Mouse (Mus musculus) embryonic facial prominence, embryonic 15.5 days (tissue): ENCODE results near the gene Agk. TPM values are rescaled to one million over a fixed set of nuclear protein-coding genes. Genes with fewer than 3 reads are reported as not detected.

Source experiments
- ATAC-seq: fragments of 200-750 bp; cut with Nextera tagmentation; 2 replicates; pipeline ENCODE4 v1.8.0; 2017; ENCODE audit warnings: low read depth, moderate TSS enrichment; ENCODE audit not compliant: insufficient number of reproducible peaks, low FRiP score, low TSS enrichment
- H3K27ac ChIP-seq: fragments of 300-500 bp; sonication (generic); replicated peaks from 2 replicates; pipeline ENCODE4 v1.5.1; 2015; ENCODE audit warnings: mild to moderate bottlenecking, inconsistent platforms
- H3K27me3 ChIP-seq: fragments of 300-500 bp; sonication (generic); 2 replicates; pipeline ENCODE4 v1.6.1; 2015; ENCODE audit warnings: inconsistent platforms
- H3K36me3 ChIP-seq: fragments of 300-500 bp; sonication (generic); 2 replicates; pipeline ENCODE4 v1.6.1; 2015; ENCODE audit warnings: mild to moderate bottlenecking, inconsistent platforms
- H3K4me1 ChIP-seq: fragments of 300-500 bp; sonication (generic); 2 replicates; pipeline ENCODE4 v1.6.1; 2015; ENCODE audit warnings: inconsistent platforms
- H3K4me2 ChIP-seq: fragments of 300-500 bp; sonication (generic); replicated peaks from 2 replicates; pipeline ENCODE4 v1.6.1; 2015; ENCODE audit warnings: mild to moderate bottlenecking, inconsistent platforms
- H3K4me3 ChIP-seq: fragments of 300-500 bp; sonication (generic); replicated peaks from 2 replicates; pipeline ENCODE4 v1.5.1; 2015; ENCODE audit warnings: mild to moderate bottlenecking, inconsistent platforms
- H3K9ac ChIP-seq: fragments of 300-500 bp; sonication (generic); 2 replicates; pipeline ENCODE4 v1.6.1; 2015; ENCODE audit warnings: inconsistent platforms
- H3K9me3 ChIP-seq: fragments of 300-500 bp; sonication (generic); replicated peaks from 2 replicates; pipeline ENCODE4 v1.6.1; 2016; ENCODE audit warnings: inconsistent platforms
- WGBS: fragments of 180-500 bp; shearing (Covaris S2); methylation state at CpG from one replicate; pipeline ENCODE4 v1.1.7; 2015; 5-methylcytosine and 5-hydroxymethylcytosine counted together
- polyA plus RNA-seq: library from polyadenylated mRNA; unstranded; fragments of >200 nt; fragmentation: Nextera tagmentation; extraction: Ambion mirVana; gene quantifications from 2 replicates; pipeline ENCODE4 v1.2.1, GENCODE M21; 2015

The Agk gene
- 40.6 and 44.0 TPM in 2 replicates for polyA plus RNA-seq

GRCm38 (mm10) chr6:40324897-40325841 lies at the start of gene Agk:
Gene Agk (plus strand): TSS chr6:40325172.
- no peaks in the 10 kb centered on the region for H3K9me3 ChIP-seq
- ATAC-seq, result peak; percentile 89
- H3K27me3 ChIP-seq, result no peaks in the 10 kb centered on the region
- 2% methylated on average over 52 of the region's 52 CpGs for WGBS
- H3K36me3 ChIP-seq, result no peaks in the 10 kb centered on the region
- H3K4me1 ChIP-seq, result peaks cover 6% of the 10 kb centered on the region; the same call in 1 of the 2 replicates
- peak within 1 kb of the TSS; percentile 84 for H3K4me3 ChIP-seq
- peak within 1 kb of the TSS; percentile 77 for H3K9ac ChIP-seq
- H3K4me2 ChIP-seq, result peak within 1 kb of the TSS; percentile 53
- H3K27ac ChIP-seq, result peak within 1 kb of the TSS; percentile 92

GRCm38 (mm10) chr6:40300707-40301106 lies 24.3 kb upstream of the Agk start:
- H3K27ac ChIP-seq, result no peak overlapping the region
- H3K4me3 ChIP-seq, result no peak overlapping the region
- H3K9ac ChIP-seq, result no peak overlapping the region
- no peaks in the 10 kb centered on the region for H3K27me3 ChIP-seq
- H3K36me3 ChIP-seq, result no peaks in the 10 kb centered on the region
- H3K4me2 ChIP-seq, result no peak overlapping the region
- no peaks in the 10 kb centered on the region for H3K4me1 ChIP-seq
- H3K9me3 ChIP-seq, result no peaks in the 10 kb centered on the region
- WGBS, result 70% methylated on average over 5 of the region's 5 CpGs
- no peak for ATAC-seq

- 16% methylated on average over 6 of the region's 6 CpGs for WGBS
- no peak overlapping the region for H3K4me3 ChIP-seq
- H3K27me3 ChIP-seq, result no peaks in the 10 kb centered on the region
- H3K4me1 ChIP-seq, result no peaks in the 10 kb centered on the region
- no peak for ATAC-seq
- H3K9ac ChIP-seq, result no peak overlapping the region
- H3K27ac ChIP-seq, result no peak overlapping the region
- H3K4me2 ChIP-seq, result no peak overlapping the region
- H3K9me3 ChIP-seq, result no peaks in the 10 kb centered on the region
- no peaks in the 10 kb centered on the region for H3K36me3 ChIP-seq
These were observed 21.6 kb upstream of the Agk start for GRCm38 (mm10) chr6:40303379-40303778.

- Histone ChIP-seq H3K4me3 (no peak overlapping the region), H3K4me2 (no peak overlapping the region), H3K4me1 (no peaks in the 10 kb centered on the region), H3K9ac (no peak overlapping the region), H3K36me3 (no peaks in the 10 kb centered on the region), H3K27ac (no peak overlapping the region), H3K27me3 (no peaks in the 10 kb centered on the region), H3K9me3 (no peaks in the 10 kb centered on the region)
- no peak for ATAC-seq
These were observed 20.0 kb upstream of the Agk start for GRCm38 (mm10) chr6:40304972-40305371.

GRCm38 (mm10) chr6:40326341-40326740 lies 1.4 kb downstream of the Agk start:
- no peaks in the 10 kb centered on the region for H3K27me3 ChIP-seq
- H3K27ac ChIP-seq, result no peak overlapping the region
- H3K4me1 ChIP-seq, result peaks cover 6% of the 10 kb centered on the region; the same call in 1 of the 2 replicates
- 0 out of 2 replicates have a peak, but pooled peaks cover 5% of the 10 kb centered on the region for H3K36me3 ChIP-seq
- no peaks in the 10 kb centered on the region for H3K9me3 ChIP-seq
- WGBS, result 80% methylated on average over 8 of the region's 8 CpGs
- H3K4me3 ChIP-seq, result peak overlapping the region; percentile 84
- ATAC-seq, result no peak
- peak overlapping the region; percentile 53 for H3K4me2 ChIP-seq
- H3K9ac ChIP-seq, result no peak overlapping the region

- no peak overlapping the region for H3K9ac ChIP-seq
- ATAC-seq, result no peak
- no peak overlapping the region for H3K27ac ChIP-seq
- H3K4me2 ChIP-seq, result no peak overlapping the region
- no peaks in the 10 kb centered on the region for H3K9me3 ChIP-seq
- peaks cover 45% of the 10 kb centered on the region for H3K36me3 ChIP-seq
- H3K27me3 ChIP-seq, result no peaks in the 10 kb centered on the region
- H3K4me1 ChIP-seq, result no peaks in the 10 kb centered on the region
- H3K4me3 ChIP-seq, result no peak overlapping the region
- 76% methylated on average over 2 of the region's 2 CpGs for WGBS
These were observed 8.5 kb downstream of the Agk start for GRCm38 (mm10) chr6:40333497-40333896.

- no peaks in the 10 kb centered on the region for H3K27me3 ChIP-seq
- 81% methylated on average over 6 of the region's 6 CpGs for WGBS
- no peaks in the 10 kb centered on the region for H3K9me3 ChIP-seq
- H3K4me1 ChIP-seq, result no peaks in the 10 kb centered on the region
- peaks cover 36% of the 10 kb centered on the region for H3K36me3 ChIP-seq
- no peak overlapping the region for H3K27ac ChIP-seq
- no peak overlapping the region for H3K4me2 ChIP-seq
- no peak for ATAC-seq
- no peak overlapping the region for H3K4me3 ChIP-seq
- no peak overlapping the region for H3K9ac ChIP-seq
These were observed 12.1 kb downstream of the Agk start for GRCm38 (mm10) chr6:40336735-40337731.

GRCm38 (mm10) chr6:40346959-40347771 lies 22.2 kb downstream of the Agk start:
- H3K36me3 ChIP-seq, result no peaks in the 10 kb centered on the region
- H3K4me1 ChIP-seq, result 0 out of 2 replicates have a peak, but pooled peaks cover 5% of the 10 kb centered on the region
- H3K27me3 ChIP-seq, result no peaks in the 10 kb centered on the region
- H3K9ac ChIP-seq, result no peak overlapping the region
- H3K4me2 ChIP-seq, result no peak overlapping the region
- 64% methylated on average over 10 of the region's 10 CpGs for WGBS
- H3K9me3 ChIP-seq, result no peaks in the 10 kb centered on the region
- peak; percentile 54; the same call in 1 of the 2 replicates for ATAC-seq
- H3K27ac ChIP-seq, result no peak overlapping the region; the same call in 1 of the 2 replicates
- H3K4me3 ChIP-seq, result no peak overlapping the region

GRCm38 (mm10) chr6:40347772-40348111 lies 22.8 kb downstream of the Agk start:
- Histone ChIP-seq H3K9me3 (no peaks in the 10 kb centered on the region), H3K27me3 (no peaks in the 10 kb centered on the region), H3K9ac (no peak overlapping the region), H3K27ac (no peak overlapping the region), H3K36me3 (peaks cover 5% of the 10 kb centered on the region; the same call in 1 of the 2 replicates), H3K4me3 (no peak overlapping the region), H3K4me2 (no peak overlapping the region), H3K4me1 (0 out of 2 replicates have a peak, but pooled peaks cover 5% of the 10 kb centered on the region)
- no peak; the same call in 1 of the 2 replicates for ATAC-seq
- 47% methylated on average over 1 of the region's 1 CpGs for WGBS

GRCm38 (mm10) chr6:40350041-40350440 lies 25.1 kb downstream of the Agk start:
- 0 out of 2 replicates have a peak, but pooled peaks cover 5% of the 10 kb centered on the region for H3K4me1 ChIP-seq
- H3K9me3 ChIP-seq, result no peaks in the 10 kb centered on the region
- H3K27me3 ChIP-seq, result no peaks in the 10 kb centered on the region
- H3K4me3 ChIP-seq, result no peak overlapping the region
- no peak overlapping the region for H3K4me2 ChIP-seq
- no peak overlapping the region for H3K9ac ChIP-seq
- no peak overlapping the region for H3K27ac ChIP-seq
- ATAC-seq, result no peak
- peaks cover 13% of the 10 kb centered on the region; the same call in 1 of the 2 replicates for H3K36me3 ChIP-seq
